Comparison of ENCODE assay signal across 16 mouse cellular contexts in the genomic region with DNA sequence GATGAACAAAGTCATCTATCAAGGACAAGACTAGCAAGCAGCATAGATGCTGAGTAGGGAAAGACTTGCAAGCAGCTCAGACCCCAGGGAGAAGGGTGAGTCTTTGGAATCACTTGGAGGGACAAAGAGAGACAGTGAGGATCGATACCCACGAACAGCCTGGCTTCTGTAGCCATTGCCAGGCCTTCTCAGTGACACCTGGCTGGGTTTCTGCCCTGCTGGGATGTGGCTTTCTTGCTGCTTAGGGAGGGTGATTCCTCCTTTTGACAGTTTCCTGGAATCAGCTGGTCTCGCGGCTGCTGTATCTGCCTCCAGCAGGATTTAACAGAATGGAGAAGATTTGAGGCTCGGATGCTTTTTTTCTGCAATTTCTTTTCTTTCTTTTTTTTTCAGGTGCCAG.
"Had no signal": no experiment of that assay in that cellular context is flagged by ENCODE, and none has a peak within 500 bp of the region (broad histone marks: within the 10 kb centered on the region; RNA-seq: fewer than 3 reads in every experiment).

No protein-coding gene starts in this region.

- H3K9ac ChIP-seq: lung, embryonic 15.5 days; midbrain, embryonic 13.5 days; midbrain, embryonic 15.5 days; neural tube, embryonic 12.5 days; stomach, embryonic 15.5 days had no signal

- DNase-seq: lung, adult 2 months; lung, postnatal 14 days; lung, postnatal 36 days; right cerebral cortex, postnatal 14 days; thymus, adult 2 months; thymus, postnatal 36 days had no signal

- H3K4me1 ChIP-seq: lung, embryonic 15.5 days; megakaryocyte, embryonic 14.5 days; midbrain, embryonic 13.5 days; midbrain, embryonic 15.5 days; neural tube, embryonic 12.5 days; stomach, embryonic 15.5 days had no signal

- H3K36me3 ChIP-seq: lung, embryonic 15.5 days; midbrain, embryonic 13.5 days; midbrain, embryonic 15.5 days; neural tube, embryonic 12.5 days; stomach, embryonic 15.5 days had no signal

- H3K9me3 ChIP-seq: lung, embryonic 15.5 days; midbrain, embryonic 13.5 days; midbrain, embryonic 15.5 days; neural tube, embryonic 12.5 days; stomach, embryonic 15.5 days had no signal

- H3K4me3 ChIP-seq: lung, embryonic 15.5 days; megakaryocyte, embryonic 14.5 days; midbrain, embryonic 13.5 days; midbrain, embryonic 15.5 days; neural tube, embryonic 12.5 days; stomach, embryonic 15.5 days had no signal

- H3K27ac ChIP-seq: lung, embryonic 15.5 days; macrophage; midbrain, embryonic 13.5 days; midbrain, embryonic 15.5 days; neural tube, embryonic 12.5 days; stomach, embryonic 15.5 days; stomach, postnatal 0 days had no signal

- H3K4me2 ChIP-seq: lung, embryonic 15.5 days; midbrain, embryonic 11.5 days; midbrain, embryonic 13.5 days; midbrain, embryonic 15.5 days; neural tube, embryonic 12.5 days; stomach, embryonic 15.5 days had no signal

- H3K27me3 ChIP-seq: lung, embryonic 15.5 days; megakaryocyte, embryonic 14.5 days; midbrain, embryonic 13.5 days; midbrain, embryonic 15.5 days; neural tube, embryonic 12.5 days; stomach, embryonic 15.5 days had no signal

- ATAC-seq: lung, postnatal 0 days; midbrain, embryonic 13.5 days; midbrain, embryonic 15.5 days had no signal
